Mouse (Mus musculus) MEL (cell line): Measurements from ENCODE around the gene Ncf4. TPM values are rescaled to one million over a fixed set of nuclear protein-coding genes. Genes with fewer than 3 reads are reported as not detected.

Experiments
- DNase-seq: peaks from one replicate; pipeline ENCODE4 v3.0.0; 2011; ENCODE audit warnings: low read depth, low spot score
- H3K27ac ChIP-seq: 2 replicates; pipeline ENCODE4 v1.5.1; 2012; ENCODE audit warnings: low read depth, mild to moderate bottlenecking, control low read depth, low read length, moderate library complexity; ENCODE audit not compliant: control insufficient read depth
- H3K27me3 ChIP-seq, 2 experiments: fragments of 150-350 bp in 1 of 2; sonication (generic) in 1 of 2; 2 replicates each; pipeline ENCODE4 v1.6.1; 2012; ENCODE audit warnings: low read length in 2 of 2, mild to moderate bottlenecking in 2 of 2, improper control_type of control experiment in 1 of 2, moderate library complexity in 1 of 2; ENCODE audit not compliant: insufficient read depth in 2 of 2, control insufficient read depth in 1 of 2
- H3K36me3 ChIP-seq, 2 experiments: 2 replicates each; pipeline ENCODE4 v1.6.1; 2012 to 2014; ENCODE audit warnings: low read length in 2 of 2, improper control_type of control experiment in 1 of 2, inconsistent platforms in 1 of 2, mild to moderate bottlenecking in 1 of 2; ENCODE audit not compliant: insufficient read depth in 2 of 2, control insufficient read depth in 1 of 2
- H3K4me1 ChIP-seq, 2 experiments: fragments of 150-350 bp in 1 of 2; sonication (generic) in 1 of 2; 2 replicates each; pipeline ENCODE4 v1.6.1; 2012; ENCODE audit warnings: low read length in 2 of 2, improper control_type of control experiment in 1 of 2, mild to moderate bottlenecking in 1 of 2; ENCODE audit not compliant: insufficient read depth in 2 of 2, control insufficient read depth in 1 of 2
- H3K4me3 ChIP-seq, 2 experiments: fragments of 150-350 bp in 1 of 2; sonication (generic) in 1 of 2; 2 replicates each; pipeline ENCODE4 v1.5.1; 2012; ENCODE audit warnings: low read depth in 2 of 2, low read length in 2 of 2, mild to moderate bottlenecking in 2 of 2, moderate library complexity in 2 of 2, control low read depth in 1 of 2, improper control_type of control experiment in 1 of 2; ENCODE audit not compliant: control insufficient read depth in 1 of 2, insufficient read depth in 1 of 2
- H3K79me2 ChIP-seq: 2 replicates; pipeline ENCODE4 v1.6.1; 2012; ENCODE audit warnings: mild to moderate bottlenecking, low read length, moderate library complexity; ENCODE audit not compliant: control insufficient read depth, poor library complexity, insufficient read depth
- H3K9ac ChIP-seq: 2 replicates; pipeline ENCODE4 v1.6.1; 2012; ENCODE audit warnings: low read depth, mild to moderate bottlenecking, control low read depth, low read length, moderate library complexity; ENCODE audit not compliant: control insufficient read depth, poor library complexity, severe bottlenecking
- H3K9me3 ChIP-seq: fragments of 150-350 bp; sonication (generic); replicated peaks from 2 replicates; pipeline ENCODE4 v1.6.1; 2012; ENCODE audit warnings: mild to moderate bottlenecking, low read length, improper control_type of control experiment, moderate library complexity; ENCODE audit not compliant: insufficient read depth
- CHD1 ChIP-seq: IDR thresholded peaks from 2 replicates; pipeline ENCODE4 v1.6.1; 2012; ENCODE audit warnings: low read depth, mild to moderate bottlenecking, inconsistent platforms, low read length, improper control_type of control experiment
- ELF1 ChIP-seq: IDR thresholded peaks from 2 replicates; pipeline ENCODE4 v1.6.1; 2014; ENCODE audit warnings: low read depth, mild to moderate bottlenecking, inconsistent platforms, low read length, improper control_type of control experiment, moderate library complexity
- GABPA ChIP-seq: IDR thresholded peaks from 2 replicates; pipeline ENCODE4 v1.6.1; 2012; ENCODE audit warnings: low read depth, mild to moderate bottlenecking, inconsistent platforms, low read length, improper control_type of control experiment, moderate library complexity
- JUND ChIP-seq: IDR thresholded peaks from 2 replicates; pipeline ENCODE4 v1.6.1; 2011; ENCODE audit warnings: low read depth, mild to moderate bottlenecking, improper control_type of control experiment, low read length
- KAT2A ChIP-seq: conservative IDR thresholded peaks from 2 replicates; pipeline ENCODE4 v1.6.1; 2012; ENCODE audit warnings: low read depth, low read length, improper control_type of control experiment, inconsistent platforms
- MAZ ChIP-seq: IDR thresholded peaks from 2 replicates; pipeline ENCODE4 v1.6.1; 2012; ENCODE audit warnings: low read depth, mild to moderate bottlenecking, inconsistent platforms, low read length, improper control_type of control experiment
- MYB ChIP-seq: IDR thresholded peaks from 2 replicates; pipeline ENCODE4 v1.6.1; 2011; ENCODE audit warnings: mild to moderate bottlenecking, low read depth, low read length, improper control_type of control experiment
- MYC ChIP-seq: IDR thresholded peaks from 2 replicates; pipeline ENCODE4 v1.6.1; 2011; ENCODE audit warnings: low read depth, mild to moderate bottlenecking, low read length, improper control_type of control experiment, moderate library complexity
- NRF1 ChIP-seq: IDR thresholded peaks from 2 replicates; pipeline ENCODE4 v1.6.1; 2014; ENCODE audit warnings: low read depth, mild to moderate bottlenecking, inconsistent platforms, low read length, improper control_type of control experiment, moderate library complexity; ENCODE audit not compliant: poor library complexity, insufficient read depth, severe bottlenecking
- UBTF ChIP-seq: IDR thresholded peaks from 2 replicates; pipeline ENCODE4 v1.6.1; 2012; ENCODE audit warnings: low read depth, mild to moderate bottlenecking, inconsistent platforms, low read length, improper control_type of control experiment, moderate library complexity, borderline replicate concordance; ENCODE audit not compliant: insufficient read depth
- ZC3H11A ChIP-seq: IDR thresholded peaks from 2 replicates; pipeline ENCODE4 v1.6.1; 2012; ENCODE audit warnings: low read depth, mild to moderate bottlenecking, inconsistent platforms, low read length, improper control_type of control experiment
- polyA plus RNA-seq, 2 experiments: library from polyadenylated mRNA; stranded (reverse) in 1 of 2; unstranded in 1 of 2; fragments of >175 nt in 1 of 2; fragments of >200 nt in 1 of 2; gene quantifications; 2 replicates each; pipeline versions ENCODE4 v1.2.1 to v1.2.4; 2012; ENCODE audit warnings: low replicate concordance in 2 of 2, low read depth in 1 of 2; ENCODE audit not compliant: insufficient read length in 2 of 2, insufficient read depth in 1 of 2, missing spikeins in 1 of 2
- total RNA-seq: library from RNA; depleted of rRNA; stranded (reverse); fragments of 300-350 nt; gene quantifications from 2 replicates; pipeline ENCODE4 v1.2.3, GENCODE M21; 2012; rRNA removed

The Ncf4 gene
- total RNA-seq, result 1.7 and 2.8 TPM in 2 replicates
- 10 to 100 TPM in 1 of 2 experiments, not detected in 1; 16.5 TPM for polyA plus RNA-seq

- H3K9ac ChIP-seq, result peak within 1 kb of the TSS; percentile 27
- peak; percentile 39 for DNase-seq
- TF ChIP-seq ZC3H11A (no peak), MYC (no peak), KAT2A (no peak), ELF1 (no peak), NRF1 (0 out of 2 replicates have a peak, but pooled peaks have one; percentile 9), UBTF (no peak)
- no peaks in the 10 kb centered on the region for H3K27me3 ChIP-seq
- peak within 1 kb of the TSS; percentile 11 to 21; a peak in 2 of 4 replicates for H3K4me3 ChIP-seq
- H3K4me1 ChIP-seq, result peaks cover 0 to 7% of the 10 kb centered on the region in 2 experiments; a peak in 2 of 4 replicates
- 0 out of 2 replicates have a peak within 1 kb of the TSS, but pooled peaks have one; percentile 2 for H3K27ac ChIP-seq
- no peaks in the 10 kb centered on the region for H3K9me3 ChIP-seq
- no peaks in the 10 kb centered on the region for H3K79me2 ChIP-seq
- H3K36me3 ChIP-seq, result no peaks in the 10 kb centered on the region
These were observed at the start of gene Ncf4 for GRCm38 (mm10) chr15:78244695-78245492. Gene Ncf4, plus strand, starts transcription at chr15:78244801.

GRCm38 (mm10) chr15:78195096-78195880 is 49.3 kb upstream of the Ncf4 start:
- Histone ChIP-seq H3K9ac (no peak overlapping the region), H3K36me3 (no peaks in the 10 kb centered on the region), H3K4me3 (no peak overlapping the region), H3K79me2 (no peaks in the 10 kb centered on the region), H3K4me1 (no peaks in the 10 kb centered on the region), H3K27me3 (peaks cover 2 to 8% of the 10 kb centered on the region in 2 experiments), H3K27ac (no peak overlapping the region), H3K9me3 (no peaks in the 10 kb centered on the region)
- no peak for DNase-seq
- TF ChIP-seq CHD1 (no peak), MAZ (no peak), KAT2A (no peak), MYC (no peak), MYB (no peak), JUND (no peak), GABPA (no peak)
